Mouse (Mus musculus): Measurements from ENCODE around the gene Gfy.

The Gfy gene

DNA sequence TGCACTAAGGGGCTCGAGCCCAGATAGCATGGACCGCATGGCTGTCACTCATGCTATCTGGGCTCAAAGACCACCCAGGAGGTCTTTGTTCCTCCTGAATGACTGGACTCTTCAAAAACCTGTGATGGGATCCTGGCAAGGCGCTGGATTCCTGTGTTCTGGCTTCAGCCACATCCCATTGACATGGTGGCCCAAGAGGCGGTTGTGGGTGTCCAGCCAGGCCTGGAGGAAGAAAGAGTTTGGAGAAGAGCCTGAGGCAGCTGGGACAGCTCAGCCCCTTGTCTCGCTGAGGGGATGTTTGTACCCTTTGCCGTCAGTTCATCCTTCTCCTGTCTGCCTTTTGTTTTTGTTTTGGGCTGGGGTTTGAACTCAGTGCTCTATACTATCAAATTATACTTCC is 29.8 kb downstream of the Gfy start:
- no peak for DNase-seq (ENCODE audit: inconsistent ontology term)

DNA sequence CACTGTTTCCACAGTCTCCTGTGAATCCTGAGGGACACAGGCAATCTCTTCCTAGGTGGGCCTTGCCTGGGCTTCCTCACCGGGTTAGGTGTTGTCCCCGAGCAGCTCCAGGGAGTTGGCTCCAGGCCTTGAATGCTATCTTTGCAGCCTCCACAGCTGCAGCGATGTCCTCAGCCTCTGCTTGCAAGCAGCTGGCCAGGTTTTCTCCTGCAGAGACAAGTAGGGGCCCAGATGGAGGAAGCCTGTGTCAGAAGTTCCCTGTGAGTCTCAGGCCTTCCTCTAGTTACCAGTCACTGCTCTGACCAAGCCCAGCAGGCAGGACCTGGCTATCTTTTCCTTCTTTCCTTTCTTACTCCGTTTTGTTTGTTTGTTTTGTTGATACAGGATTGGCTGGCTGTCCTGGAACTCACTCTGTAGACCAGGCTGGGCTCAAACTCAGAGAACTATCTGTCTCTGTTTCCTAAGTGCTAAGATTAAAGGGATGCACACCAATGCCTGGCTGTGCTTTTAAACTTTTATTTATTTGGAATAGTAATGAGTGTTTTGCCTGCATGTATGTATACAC is 30.8 kb downstream of the Gfy start:
- no peak for DNase-seq (ENCODE audit: inconsistent ontology term)

DNA sequence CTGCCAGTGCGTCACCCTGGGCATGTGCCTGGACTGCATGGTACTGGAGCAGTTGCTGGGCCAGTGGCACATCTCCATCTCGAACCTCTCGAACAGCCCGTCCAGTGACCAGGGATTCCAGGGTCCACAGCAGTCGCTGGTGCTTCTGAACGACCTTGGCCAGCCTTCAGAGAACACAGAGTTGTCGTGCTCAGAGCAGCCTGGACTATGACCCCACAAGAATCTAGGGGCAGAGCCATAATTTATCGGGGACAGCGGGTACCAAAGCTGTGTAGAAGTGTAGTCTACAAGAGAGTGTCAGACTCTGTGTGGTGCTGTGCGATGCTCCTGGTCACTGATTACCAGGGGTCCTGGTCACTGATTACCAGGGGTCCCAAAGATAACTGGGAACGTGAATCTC is 31.5 kb downstream of the Gfy start:
- no peak for DNase-seq (ENCODE audit: inconsistent ontology term)

DNA sequence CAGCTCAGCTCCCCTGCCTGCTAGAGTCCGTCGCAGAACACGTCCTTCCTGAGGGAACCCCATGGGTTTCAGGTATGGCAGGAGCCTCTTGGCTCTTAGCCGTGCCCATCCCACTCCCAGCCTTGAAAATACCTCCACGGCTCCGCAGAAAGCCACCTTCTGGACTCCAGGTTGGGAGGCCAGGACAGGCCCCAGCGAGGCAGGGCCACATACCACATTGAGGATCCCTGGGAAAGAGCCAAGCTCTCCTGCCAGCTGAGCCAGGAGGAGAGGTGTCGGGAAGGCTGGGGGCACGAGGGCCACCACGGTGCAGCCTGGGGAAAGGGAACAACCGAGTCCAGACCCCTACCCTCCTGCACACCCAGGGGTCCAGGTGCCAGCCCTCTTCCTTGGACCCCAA is 32.1 kb downstream of the Gfy start:
- DNase-seq (ENCODE audit: inconsistent ontology term): no peak

DNA sequence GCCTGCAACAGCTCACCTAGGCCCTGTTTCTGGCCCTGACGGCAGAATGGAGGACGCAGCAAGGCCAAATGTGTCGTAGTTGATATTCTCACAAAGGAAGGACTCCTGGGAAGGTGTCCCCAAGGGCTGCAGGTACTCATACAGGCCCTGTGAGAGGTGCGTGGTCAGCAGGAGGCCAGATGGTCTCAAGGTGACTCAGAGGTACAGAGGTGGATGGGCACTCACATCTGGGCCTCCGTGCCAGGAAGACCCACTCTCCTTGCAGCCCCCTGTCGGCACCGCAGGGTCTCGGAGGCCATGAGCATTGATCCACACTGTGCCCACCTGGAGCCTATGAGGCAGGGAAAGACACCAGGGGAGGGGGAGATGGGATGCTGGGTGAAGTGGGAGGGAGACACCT is 33.9 kb downstream of the Gfy start:
- no peak for DNase-seq (ENCODE audit: inconsistent ontology term)

DNA sequence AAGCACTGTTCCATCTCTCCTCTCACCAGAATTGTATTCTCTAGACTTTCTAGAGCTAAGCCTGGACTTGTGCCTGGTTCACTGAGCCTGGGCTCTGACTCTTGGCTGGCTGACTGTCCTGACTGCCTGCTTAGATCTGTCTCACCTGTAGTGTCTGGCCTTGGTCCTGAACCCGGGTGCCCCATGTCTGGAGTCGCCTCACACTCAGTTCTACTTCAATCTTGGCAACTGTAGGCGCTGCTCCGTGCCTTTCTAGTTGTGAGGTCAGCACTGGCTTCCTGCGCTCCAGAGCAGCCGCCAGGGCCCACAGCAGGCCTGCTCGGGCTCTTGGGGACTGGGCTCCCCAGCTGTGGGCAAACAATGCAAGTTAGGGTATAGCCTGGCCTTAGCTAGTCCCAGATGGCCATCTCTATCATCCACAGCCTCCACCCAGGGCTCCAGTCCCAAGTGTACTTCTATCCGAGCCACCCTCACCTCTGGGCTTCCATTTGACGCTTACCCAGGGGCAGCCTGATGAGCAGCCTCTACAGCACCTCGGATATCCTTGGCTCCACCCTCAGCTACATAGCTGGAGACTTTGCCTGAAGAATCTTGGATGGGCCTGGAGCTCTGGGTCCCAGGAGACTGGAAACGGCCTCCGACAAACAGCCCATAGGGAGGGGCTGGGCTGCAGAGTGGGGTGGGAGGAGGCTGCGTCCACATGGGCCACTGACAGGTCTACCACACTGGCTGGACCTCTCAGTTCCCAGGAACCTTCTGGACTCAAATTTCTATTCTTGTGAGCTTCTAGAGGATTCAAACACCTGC is 34.8 kb downstream of the Gfy start:
- no peak for DNase-seq (ENCODE audit: inconsistent ontology term)

DNA sequence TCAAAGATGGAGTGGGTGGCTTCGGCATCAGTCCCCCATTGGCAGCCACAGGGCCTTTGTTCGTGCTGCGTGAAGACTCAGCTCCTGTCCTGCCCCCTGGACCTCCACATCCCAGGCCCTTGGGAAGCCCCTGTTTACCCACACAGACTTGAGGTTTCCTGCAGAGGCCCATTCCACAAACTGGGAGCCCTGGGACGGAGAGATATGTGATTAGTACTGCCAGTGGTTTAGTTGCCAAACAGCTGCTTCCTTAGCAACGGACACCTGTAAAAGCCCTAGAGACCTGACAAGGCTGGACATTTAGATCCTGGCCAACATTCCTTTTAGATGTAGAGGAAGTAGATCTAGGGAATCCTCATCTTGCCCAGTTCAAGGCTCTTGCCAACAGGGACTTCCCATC is 37.5 kb downstream of the Gfy start:
- DNase-seq (ENCODE audit: inconsistent ontology term): no peak

DNA sequence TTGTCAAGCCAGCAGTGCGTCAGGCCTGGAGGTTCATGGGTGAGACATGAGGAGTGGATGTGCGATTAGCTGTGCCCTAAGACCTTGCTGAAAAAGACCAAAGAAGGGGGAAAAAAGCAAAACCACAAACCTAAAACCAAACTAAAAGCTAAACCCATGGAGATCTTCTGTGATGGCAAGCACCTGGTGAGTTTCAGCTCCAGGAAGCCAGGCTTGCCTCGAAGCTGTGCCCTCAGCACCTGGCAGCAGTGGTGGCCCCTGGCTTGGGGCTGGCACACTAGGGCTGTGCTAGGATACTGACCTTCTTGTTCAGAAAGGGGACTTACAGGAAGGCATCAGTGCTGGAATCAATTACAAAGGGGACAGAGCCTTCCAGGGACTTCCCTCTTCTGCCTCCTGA is 38.0 kb downstream of the Gfy start:
- no peak for DNase-seq (ENCODE audit: inconsistent ontology term)

DNA sequence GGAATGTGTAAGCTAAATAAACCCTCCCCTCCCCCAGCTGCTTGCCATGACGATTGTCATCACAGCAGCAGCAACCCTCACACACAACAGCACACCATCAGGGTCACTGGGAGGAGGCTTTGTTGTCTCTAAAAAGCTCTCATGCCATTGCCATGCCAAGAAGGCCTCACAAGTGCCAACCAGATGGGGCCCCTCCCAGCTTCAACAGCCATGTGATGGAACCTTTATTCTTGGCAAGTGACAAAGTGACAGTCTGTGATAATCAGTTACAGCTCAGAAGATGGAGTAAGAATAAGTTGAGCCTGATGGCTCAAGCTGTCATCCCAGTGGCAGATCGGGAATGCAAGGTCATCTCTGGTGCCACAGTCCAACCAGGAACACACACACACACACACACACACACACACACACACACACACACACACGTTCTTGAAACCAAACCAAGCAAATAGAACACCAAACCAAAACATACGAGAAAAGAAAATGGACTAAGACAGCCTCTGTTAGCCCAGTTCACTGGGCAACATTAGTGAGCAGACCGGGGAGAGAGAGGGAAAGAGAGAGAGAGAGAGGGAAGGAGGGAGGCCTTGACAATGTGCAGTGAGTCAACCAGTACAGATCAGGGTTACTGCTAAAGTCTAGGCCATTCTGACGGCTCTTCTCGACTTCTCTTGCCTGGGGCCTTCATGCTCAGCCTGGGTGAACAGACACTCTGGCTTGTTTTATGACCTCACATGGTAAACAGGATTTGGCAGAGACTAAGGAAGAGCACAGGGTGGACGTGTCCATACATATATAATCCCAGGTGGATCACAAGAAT is 39.3 kb downstream of the Gfy start:
- no peak for DNase-seq (ENCODE audit: inconsistent ontology term)

DNA sequence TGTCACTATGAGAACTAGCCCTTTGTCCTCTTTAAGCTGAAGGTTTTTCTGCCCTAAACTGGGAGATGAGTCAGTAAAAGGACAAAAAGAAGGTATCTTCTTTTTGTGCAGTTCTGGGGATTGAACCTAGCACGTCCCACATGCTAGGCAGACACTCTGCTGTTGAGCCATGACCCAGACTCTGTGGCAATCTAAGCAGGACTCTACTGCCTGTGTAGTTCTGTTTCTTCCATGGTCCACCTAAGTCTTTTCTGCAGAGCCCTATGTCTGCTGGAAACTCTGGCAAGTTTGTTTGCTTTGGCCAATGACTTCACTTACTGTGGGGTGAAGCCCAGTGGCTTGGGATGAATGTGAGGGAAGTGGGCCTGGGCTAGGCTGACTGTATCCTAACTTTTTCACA is 41.0 kb downstream of the Gfy start:
- no peak for DNase-seq (ENCODE audit: inconsistent ontology term)

DNA sequence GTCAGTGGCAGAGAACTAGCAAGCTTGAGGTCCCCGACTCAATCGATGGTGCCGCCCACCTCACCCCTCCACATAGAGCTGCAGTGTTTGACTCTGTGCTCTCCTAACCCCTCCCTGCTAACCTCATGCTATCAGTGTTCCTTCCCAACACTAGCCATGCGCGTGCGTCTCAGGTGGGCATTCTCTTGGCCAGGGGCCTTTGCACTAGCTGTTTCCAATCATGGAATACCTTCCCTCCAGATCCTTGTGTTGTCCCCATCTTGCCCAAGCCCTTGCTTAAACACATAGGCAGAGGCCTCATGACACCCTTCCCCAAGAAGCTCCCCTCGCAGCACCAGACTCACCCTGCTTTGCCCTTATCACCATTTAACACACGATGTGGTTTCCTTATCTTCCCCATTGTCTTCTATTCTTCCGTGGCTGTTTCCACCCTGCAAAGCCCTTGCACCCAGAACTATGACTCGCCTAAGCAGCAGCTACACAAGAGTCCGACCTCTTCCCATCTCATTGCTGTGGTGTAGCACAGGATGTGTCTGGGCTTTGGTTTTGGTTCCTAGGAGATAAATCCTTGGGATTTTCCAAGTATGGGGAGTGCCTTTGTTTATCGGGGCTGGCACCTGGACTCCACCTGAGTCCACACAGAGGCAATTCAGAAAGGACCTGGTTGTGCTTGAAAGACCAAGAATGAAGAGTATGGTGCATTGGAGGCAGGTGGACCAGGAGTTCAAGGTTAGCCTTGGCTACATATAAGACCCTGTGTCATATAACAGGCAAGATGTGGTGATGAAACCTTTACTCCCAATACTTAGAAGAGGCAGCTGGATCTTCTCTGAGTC is 42.0 kb downstream of the Gfy start:
- DNase-seq (ENCODE audit: inconsistent ontology term): no peak

DNA sequence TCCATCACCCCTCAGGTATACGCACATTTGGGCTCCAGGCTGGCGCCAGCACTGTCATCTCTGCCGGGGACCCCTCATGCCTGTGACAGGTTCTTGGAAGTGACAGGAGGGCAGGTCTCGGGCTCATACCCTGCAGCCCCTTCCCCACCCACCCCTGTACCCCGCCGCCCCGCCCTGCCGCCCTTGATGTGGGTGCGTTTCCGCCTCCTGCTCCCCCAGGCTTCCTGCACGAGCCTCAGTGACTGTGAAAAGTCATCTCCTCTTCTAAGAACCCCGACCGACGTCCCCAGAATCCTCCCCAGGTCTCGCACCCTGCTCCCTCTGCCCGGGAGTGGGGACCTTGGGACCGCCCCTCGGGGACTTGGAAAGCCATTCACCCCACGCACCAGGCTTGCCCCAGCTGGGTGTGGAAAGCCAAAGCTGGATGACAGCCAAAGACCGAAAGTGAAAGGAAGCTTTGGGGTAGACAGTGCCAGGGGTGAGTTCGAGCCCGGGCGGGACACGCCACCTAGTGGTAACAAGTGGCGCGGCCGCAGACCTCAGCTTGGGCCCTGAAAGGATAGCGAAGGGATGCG is 43.3 kb downstream of the Gfy start, which contains the start of the genes Gm45713 and Flt3l:
TSS of gene Gm45713 (minus strand) at position 239 of the 575 bp plus-strand sequence.
TSS of gene Flt3l (minus strand) at position 440 of the 575 bp plus-strand sequence.
- DNase-seq (ENCODE audit: inconsistent ontology term): peak; percentile 92

DNA sequence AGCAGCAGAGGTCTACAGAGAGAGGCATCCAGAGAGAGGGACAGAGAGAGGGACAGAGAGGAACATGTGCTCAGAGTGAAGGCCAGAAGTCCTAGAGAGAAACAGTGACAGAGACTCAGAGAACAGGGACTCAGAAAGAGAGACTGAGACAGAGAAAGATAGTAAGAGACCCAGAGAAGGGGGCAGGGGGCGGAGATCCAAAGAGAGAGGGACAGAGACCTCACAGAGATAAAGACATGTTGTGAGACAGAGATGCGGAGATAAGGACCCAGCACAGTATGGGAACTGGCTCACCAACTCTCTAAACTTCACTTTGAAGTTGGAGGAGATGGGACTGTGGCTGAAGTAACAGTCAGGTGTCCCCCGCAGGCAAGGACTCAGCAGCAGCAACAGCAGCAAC is 44.0 kb downstream of the Gfy start:
- DNase-seq (ENCODE audit: inconsistent ontology term): no peak

DNA sequence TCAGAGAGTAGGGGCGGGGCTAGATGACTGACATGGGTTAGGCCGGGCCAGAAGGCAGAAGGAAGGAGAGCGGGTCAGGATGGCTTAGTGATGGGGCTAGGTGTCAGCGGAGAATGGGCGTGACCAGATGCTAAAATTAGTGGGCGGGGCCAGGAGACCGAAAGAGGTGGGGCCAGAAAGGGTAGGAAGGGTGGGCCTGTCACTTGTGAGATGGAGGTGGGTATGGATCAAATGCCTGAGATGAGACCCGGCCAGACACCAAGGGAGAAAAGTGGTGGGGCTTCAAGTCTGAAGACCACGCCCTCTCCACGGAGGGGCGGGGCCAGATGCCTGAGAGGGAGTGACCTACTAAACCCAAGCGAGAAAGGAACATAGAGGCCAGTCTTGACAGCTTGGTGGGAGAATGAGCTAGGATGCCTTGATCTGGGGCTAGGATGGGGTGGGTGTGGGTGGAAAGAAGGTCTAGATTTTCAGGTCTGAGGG is 44.8 kb downstream of the Gfy start:
- DNase-seq (ENCODE audit: inconsistent ontology term): peak; percentile 34

DNA sequence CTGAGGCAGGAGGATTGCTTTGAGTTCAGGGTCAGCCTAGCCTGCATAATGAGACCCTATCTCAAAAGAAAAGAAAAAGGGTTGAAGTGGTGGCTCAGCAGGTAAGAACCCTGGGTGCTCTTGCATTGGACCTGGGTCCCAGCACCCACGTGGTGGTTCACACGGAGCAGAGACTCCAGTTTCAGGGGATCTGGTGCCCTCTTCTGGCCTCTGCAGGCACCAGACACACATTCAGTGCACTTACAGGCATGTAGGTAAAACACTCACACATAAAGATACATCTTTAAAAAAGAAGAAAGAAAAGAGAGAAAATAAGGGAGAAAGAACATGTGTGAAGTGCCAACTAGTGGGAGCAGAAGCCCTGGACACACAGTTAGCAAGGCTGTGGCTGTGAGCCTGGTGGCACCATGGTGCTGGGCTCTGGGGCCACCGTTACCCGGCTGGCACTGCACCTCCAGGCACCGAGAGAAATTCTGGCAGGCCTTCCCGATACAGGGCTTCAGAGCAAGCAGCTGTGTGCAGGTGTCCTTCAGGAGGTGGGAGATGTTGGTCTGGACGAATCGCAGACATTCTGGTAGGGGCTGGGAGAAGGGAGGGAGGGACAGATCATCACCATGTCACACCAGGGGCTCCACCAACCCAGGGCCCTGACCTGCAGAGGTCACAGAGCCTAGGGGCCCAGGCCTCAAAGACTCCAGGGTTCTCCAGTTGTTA is 45.8 kb downstream of the Gfy start:
- DNase-seq (ENCODE audit: inconsistent ontology term): no peak

DNA sequence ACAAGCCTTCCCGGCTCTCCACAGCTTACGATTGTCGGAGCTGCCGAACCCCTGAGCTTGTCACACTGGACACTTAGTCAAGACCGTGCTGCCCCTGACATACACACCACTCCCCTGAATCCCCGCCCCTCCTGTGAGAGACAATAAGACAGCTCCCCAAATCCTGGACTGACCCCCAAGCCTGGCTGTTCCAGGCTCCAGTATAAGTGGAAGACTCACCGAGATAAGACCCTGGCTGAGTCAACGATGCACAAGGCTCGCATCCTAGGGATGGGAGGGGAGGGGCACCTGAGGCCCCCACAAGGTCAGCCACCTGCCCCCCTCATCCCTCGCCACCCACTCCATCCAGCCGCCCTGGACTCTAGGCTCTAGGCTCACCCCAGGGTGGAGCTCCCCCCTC is 47.5 kb downstream of the Gfy start:
- DNase-seq (ENCODE audit: inconsistent ontology term): no peak

DNA sequence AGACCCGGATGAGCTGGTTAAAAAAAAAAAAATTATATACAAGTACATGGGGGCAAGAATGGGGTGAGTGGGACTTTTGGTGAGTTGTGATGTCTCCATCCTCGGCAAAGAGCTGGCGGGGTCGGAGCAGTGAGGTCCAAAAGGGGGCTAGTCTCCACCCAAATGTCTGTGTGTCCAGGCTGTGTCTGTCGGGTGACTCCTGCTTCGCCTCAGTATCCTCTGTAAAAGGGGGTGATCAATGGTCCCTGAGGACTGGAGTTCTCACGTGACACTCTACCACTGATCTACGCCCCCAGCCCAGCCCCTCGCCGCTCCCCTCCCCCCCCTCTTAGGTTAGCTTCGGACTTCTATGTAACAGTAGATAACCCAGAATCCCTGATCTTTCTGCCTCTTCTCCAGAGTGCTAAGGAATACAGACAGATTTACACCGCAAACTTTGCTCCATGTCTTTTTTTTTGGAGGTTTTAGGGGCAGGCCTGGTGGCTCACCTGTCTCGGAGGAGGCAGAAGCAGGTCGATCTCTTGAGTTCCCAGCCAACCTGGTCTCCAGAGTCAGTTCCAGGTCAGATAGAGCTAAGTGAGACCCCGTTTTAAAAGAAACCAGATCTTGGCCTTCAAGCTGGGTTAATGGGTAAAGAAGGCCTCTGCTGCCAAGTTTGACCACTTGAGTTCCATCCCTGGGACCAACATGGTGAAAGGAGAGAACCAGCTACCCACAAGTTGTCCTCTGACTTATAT is 49.4 kb downstream of the Gfy start:
- no peak for DNase-seq (ENCODE audit: inconsistent ontology term)

DNA sequence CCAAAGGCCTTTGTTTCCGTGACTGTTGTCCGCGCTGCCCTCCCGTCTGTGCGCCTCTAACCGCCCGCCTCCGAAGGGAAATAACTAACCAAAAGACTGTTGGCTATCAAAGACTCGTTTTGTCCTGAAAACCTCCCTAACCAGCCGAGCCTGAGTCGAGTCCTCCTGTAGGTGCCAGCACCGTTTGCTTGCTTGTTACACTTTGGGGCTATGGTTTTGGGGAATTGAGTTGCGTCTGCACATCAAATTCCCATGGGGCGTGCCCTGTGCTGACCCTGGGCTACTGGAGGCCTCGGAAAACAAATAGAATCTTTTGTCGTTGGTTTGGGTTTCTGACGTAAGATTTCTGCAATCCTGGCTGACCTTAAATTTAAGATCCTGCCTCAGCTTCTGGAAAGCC is 50.1 kb downstream of the Gfy start:
- no peak for DNase-seq (ENCODE audit: inconsistent ontology term)

DNA sequence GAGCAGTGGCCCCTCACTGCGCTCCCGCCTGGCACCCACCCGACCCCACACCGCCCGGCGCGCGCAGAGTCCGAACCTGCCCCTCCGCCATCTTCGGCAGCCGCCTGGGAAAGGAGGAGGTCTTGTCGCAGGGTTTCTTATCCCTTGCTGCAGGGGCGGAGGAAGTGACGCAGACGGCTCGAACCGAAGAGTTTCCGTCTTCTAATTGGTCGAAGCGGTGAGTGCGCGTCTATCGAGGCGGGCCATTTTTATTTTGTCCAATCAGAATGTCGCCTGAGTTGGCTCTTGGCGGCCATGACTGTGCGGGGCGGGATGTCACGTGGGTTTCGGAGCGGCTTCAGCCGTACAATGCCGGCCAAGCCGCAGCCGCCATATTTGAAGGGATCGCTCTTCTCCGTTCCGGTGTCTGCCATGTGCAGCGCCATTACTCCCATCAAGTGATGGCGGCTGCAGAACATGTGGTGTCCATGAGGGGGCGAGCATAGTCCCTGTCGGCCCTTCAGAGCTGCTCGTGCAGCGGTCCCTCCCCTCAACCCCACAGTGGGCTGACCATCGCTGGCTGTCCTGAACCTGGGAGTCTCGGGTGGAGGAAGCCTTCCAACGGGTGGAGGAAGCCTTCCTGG is 50.6 kb downstream of the Gfy start, which contains the start of gene Rpl13a:
TSS of gene Rpl13a (minus strand) at position 138 of the 623 bp plus-strand sequence.
- peak; percentile 97 for DNase-seq (ENCODE audit: inconsistent ontology term)

All from Muller cell, postnatal 12 days (primary cell).